Mouse (Mus musculus): ENCODE results near the gene Fam181b.

The Fam181b gene

DNA sequence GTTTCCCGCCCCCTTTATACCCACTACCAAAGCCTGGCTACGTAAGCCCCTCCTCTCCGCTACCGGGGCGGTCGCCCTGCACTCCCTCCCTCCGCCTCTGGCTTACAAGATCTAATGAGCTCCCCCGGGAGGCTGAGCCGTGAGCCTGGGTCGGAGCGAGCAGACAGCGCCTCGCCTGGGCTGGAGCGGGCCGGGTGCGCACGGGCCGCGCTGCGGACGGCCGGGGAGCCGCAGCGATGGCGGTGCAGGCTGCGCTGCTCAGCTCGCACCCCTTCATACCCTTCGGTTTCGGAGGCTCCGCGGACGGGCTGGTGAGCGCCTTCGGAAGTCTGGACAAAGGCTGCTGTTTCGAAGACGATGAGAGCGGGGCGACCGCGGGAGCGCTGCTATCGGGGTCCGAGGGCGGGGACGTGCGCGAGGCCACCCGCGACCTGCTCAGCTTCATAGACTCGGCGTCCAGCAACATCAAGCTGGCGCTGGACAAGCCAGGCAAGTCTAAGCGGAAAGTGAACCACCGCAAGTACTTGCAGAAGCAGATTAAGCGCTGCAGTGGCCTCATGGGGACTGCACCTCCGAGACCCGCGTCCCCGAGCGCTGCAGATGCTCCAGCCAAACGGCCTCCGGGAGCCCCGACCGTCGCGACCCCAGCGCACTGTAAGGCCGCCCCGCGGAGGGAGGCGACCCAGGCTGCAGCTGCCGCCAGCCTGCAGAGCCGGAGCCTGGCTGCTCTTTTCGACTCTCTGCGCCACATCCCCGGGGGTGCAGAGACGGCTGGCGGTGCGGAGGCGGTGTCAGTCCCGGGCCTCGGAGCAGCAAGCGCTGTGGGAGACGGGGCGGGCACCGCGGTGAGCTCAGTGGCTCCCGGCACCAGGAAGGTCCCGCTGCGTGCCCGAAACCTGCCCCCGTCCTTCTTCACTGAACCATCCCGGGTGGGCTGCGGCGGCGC lies at the start of gene Fam181b:
Gene Fam181b, plus strand, starts transcription at position 81 of the 946 bp plus-strand sequence.
- peak; percentile 21 to 65 for DNase-seq (ENCODE audit: low spot score in 2 of 2)

DNA sequence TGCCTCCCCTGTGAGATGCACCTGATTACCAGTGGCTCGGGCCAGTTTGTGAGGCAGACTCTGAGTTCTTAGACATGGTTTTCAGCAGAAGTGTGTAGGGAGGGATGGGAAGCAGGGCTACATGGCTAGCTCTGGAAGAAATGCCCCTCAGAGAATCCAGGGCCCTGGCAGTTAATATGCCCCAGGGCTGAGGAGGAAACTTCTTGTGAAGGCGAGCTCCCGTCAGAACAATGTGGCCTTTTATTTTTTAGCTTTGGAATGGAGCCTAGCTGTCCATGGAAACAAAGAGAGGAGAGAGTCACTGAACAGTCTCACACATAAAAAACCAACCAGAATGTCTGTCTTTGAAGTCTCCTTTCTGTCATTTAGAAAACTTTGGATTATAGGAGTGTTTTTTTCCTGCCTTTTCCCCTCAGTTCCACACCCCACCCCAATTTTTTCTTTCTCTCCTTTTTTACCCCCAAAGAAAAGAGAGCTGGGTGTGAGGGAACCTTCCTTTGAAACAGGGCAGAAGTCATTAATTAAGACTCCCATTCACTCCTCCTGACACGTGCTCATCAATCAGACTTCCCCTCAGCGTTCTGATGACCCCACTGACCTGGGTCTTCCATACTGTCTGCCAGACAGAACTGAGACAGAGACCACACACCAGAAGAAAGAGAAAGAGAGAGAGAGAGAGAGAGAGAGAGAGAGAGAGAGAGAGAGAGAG lies 41.7 kb upstream of the Fam181b start:
- no peak for DNase-seq (ENCODE audit: low spot score in 2 of 2)

DNA sequence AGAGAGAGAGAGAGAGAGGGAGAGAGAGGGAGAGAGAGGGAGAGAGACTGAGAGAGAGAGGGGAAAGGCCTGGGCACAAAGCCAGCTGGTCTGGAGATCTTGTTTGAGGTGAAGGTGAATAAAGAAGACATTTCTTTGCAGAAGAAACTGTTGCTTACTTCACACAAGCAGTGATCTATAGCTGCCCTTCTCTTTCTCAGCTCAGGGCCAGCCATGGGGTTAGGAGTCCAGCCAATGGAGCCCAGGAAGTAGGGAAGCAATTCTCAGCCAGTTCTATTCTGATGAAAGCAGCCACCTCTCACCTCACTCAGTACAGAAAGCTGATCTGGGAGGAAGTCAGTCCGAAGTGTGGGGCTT lies 41.2 kb upstream of the Fam181b start:
- DNase-seq (ENCODE audit: low spot score in 2 of 2) = no peak

DNA sequence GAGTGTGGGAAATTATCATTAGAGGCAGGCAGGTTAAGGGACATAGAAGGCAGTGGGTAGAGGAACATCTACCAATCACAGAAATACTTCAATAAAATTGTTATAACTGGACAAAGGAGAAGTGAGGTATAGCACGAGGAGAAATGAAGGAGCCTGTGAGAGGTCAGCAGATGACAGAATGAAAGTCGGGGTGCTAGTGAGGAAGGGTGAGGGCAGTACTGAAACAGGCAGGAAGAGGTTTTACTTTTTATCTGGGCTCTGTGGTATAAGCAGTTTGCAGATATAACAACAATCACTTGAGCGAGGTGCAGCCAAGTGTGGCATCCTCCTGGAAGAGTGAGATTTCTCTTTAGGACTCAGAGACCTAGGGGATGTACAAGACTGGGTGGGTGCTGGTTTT lies 40.1 kb upstream of the Fam181b start:
- no peak for DNase-seq (ENCODE audit: low spot score in 2 of 2)

DNA sequence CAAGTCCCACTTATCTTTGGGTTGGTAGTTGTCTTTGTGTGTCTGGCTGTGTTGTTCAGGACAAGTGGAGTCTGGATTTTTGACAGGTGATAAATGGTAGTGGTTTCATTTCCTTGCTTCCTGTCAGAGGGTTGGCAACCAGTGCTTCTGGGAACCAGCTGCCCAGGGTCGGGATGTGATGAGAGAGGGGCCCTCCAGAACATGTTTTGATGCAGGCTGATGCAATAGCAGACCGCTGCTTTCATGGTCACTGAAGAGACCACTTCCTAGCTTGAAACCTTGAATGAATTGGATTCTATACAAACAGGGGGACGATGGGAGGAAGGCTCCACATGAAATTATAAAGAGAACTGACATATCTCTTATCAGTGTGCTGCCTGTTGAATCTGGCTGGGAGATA lies 35.3 kb upstream of the Fam181b start:
- no peak for DNase-seq (ENCODE audit: low spot score in 2 of 2)

DNA sequence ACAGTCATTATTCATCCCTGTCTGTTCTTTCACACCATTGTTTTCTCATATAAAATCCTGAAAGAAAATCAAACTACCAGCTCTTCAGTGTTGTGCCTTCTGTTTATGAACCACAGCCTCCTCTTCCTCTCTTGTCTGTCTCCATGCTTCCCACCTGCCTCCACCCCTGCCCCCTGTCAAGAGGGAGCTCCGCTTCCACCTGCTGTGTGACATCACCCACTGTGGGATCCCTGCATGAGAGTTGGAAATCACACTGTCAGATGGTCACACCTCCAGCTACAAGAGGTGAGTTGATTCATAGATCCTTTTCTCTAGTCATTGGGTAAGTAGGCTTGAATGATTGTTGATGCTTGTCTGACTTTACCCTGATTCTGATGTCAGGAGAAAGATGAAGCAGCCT lies 34.9 kb upstream of the Fam181b start:
- no peak for DNase-seq (ENCODE audit: low spot score in 2 of 2)

DNA sequence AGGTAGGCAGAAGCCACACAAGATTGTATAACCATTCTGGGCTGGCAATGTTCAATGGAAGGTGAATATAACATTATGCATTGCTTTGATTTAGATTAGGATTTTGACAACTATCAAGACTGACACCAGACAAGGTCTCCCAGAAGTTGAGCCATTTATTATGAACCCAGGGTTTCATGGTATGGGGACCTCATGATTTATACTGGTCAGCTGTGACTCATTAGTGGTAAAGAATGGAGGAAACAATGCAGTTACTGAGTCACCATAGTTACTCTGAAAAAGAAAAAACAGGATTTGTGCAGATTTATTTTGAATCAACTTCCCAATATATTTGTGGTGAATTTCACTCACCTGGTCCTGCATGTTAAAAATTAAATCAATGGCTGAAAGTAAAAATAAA lies 18.8 kb upstream of the Fam181b start:
- DNase-seq (ENCODE audit: low spot score in 2 of 2) = no peak

DNA sequence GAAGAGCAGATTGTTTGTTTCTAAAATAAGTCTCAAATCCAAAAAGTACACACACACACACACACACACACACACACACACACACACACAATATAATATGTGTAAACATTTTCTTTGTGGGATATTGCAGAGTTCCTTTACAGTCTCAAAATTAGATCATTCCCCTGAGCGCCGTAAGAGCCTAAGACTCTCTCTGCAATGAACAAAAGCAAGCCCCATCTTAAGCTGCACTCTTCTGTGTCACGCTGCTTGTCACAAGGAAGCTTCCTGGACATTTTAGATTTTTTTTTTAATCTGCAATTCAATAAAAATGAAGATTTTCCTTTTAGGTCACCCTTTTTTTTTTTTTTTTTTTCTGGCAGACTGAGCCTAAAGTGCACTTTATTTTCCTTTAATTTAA lies 17.9 kb upstream of the Fam181b start:
- no peak for DNase-seq (ENCODE audit: low spot score in 2 of 2)

DNA sequence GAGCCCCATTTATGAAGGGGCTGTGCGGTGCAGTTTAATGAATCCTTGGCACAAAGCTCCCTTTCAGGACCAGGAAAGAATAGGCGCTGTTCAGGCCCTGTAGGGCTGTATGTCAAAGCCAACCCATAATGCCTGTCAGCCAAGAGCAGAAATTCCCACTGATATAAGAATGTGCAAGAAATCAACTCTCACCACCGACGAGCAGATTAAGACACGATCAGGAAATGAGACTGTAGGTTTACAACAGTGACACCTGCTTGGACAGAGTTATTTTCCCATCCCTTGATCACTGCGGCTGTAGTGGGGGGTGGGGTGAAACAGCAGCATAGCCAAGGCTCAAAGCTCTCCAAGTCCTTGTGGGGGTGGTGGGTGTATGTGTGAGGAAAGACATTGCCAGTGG lies 17.5 kb upstream of the Fam181b start:
- DNase-seq (ENCODE audit: low spot score in 2 of 2) = no peak

DNA sequence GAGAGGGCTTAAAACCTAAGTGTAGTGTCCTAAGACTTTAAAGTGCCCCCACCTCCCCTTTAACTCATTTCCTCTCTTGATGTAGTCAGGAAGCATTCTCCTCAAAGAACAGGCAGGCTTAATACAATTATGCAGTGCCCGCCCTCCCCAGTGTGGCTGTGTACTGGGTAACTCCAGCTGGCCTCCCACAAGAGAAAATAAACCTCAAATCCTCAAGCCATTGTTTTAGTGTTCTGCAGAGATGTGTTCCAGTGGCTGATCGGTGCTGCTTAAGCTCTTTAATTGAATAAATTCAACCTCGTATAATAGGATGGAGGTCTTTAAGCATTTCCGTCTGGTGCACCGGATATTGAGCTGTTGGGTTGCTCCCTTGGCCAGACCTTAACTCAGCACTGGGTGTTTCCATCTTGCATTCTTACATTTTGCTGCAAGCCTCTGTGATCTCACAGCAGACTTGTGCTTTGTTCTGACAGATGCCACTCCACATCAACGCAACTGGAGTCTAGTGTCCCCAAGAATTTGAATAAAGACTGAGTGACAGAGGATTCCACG lies 12.1 kb upstream of the Fam181b start:
- DNase-seq (ENCODE audit: low spot score in 2 of 2) = no peak

DNA sequence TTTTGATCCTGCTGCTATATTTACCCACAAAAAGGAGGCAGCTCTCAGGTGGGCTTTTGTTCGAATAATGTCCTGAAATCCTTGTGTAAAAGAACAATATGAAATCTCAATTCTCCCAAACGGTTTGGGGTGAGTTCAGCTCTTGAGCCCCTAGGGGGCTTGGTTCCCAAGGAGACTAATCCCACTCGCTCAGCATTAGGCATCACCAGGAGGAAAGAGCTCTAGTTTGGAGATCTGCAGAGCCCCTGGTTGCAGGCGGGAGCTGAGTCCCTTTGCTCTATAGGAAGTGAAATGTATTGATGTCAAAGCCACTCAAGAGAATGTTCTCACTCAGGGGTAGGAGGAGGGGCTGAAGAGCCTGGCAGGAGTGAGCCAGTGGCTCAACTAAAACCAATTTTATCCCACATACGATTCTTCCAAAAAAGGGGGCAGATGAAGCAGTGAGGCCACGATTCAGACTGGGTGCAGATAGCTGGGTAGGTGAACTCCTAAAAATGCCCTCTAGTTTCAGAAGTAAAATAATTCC lies 3.2 kb upstream of the Fam181b start:
- DNase-seq (ENCODE audit: low spot score in 2 of 2) = no peak

DNA sequence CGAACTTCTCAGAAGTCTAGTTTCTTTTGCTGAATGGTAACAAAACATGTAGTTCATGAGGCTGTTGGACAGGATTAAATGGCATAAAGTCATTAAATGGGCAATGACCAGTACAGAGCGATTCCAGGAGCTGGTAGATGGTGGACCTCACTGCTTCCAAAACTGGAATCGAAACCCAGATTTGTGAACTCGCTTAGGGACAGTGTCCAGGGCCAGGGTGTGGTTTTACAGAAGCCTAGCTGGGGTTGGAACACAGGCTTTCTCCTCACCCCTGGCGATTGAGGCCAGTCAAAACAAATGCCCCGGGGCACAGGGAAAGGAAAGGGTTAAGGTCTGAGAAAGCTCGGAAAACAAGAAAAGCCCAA lies 263 bp upstream of the Fam181b start:
- no peak for DNase-seq (ENCODE audit: low spot score in 2 of 2)

DNA sequence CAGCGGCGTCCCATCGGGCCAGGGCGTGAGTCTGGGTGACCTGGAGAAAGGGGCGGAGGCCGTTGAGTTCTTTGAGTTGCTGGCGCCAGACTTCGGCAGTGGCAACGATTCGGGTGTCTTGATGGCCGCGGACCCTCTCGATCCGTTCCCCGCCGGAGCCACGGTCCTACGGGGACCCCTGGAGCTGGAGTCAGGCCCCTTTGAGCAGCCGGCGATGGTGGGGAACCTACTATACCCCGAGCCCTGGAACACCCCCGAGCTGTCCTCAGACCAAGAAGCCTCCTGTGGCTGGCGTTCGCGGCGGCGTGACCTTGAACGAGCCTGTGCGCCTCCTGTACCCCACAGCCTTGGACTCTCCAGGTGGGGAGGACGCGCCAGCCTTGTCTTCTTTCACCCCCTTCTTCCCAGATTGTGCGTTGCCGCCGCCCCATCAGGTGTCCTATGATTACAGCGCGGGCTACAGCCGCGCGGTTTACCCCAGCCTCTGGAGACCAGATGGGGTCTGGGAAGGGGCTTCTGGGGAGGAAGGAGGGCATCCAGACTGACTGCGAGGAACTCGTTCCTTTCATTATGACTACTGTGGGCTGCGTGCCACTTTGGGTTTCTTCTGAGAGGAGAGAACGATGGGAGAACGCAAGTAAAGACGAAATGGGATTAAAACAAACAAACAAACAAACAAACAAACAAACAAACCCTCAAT lies 1.2 kb downstream of the Fam181b start:
- DNase-seq (ENCODE audit: low spot score in 2 of 2) = no peak

DNA sequence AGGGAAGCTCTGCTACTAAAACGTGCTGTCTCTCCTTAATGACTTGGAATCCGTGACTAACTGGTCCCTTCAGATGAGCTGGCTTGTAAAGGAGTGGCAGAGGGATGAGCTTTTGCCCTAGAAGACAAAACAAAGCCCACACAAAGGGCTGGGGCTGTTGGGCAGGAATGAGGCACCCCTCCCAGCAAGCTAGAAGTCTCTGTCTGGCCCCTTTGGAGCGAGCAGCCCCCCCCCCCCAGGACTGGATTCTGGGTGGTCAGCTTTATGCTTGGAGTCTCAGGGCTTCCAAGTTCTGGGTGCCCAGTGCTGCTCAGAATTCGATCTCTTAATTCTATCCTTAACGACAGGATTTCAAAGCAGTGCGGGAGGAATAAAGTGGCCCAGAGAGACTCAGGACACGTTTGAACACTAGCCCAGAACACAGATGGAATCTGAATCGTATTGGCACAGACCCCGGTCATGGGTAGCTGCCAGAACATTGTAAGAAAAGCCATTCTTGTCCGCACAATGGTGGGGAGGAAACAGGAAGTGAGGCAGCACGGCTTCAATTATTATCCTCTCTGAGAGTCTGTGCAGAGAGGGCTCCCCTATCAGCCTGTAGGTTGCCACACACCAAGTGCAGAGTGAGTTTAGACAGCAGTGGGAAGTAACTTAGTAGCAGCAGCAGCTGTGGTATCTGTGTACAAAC lies 13.8 kb downstream of the Fam181b start:
- no peak for DNase-seq (ENCODE audit: low spot score in 2 of 2)

DNA sequence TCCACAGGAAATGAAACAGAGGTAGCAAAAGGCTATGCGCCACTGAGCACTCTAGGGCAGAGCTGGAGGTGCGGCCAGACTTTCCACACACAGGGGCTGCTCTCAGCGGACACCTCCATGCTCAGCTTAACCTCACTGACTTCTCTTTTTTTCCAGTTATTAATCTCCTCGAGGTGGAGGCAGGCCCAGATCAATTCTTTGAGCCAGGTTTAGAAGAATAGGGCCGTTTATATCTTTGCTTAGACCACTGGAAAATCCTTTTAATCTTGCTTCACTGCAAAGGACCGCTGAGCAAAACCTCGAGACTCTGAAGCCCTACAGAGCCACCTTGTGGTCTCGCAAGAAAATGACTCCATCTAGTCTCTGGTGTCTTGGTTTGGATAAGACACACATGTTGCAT lies 15.8 kb downstream of the Fam181b start:
- no peak for DNase-seq (ENCODE audit: low spot score in 2 of 2)

DNA sequence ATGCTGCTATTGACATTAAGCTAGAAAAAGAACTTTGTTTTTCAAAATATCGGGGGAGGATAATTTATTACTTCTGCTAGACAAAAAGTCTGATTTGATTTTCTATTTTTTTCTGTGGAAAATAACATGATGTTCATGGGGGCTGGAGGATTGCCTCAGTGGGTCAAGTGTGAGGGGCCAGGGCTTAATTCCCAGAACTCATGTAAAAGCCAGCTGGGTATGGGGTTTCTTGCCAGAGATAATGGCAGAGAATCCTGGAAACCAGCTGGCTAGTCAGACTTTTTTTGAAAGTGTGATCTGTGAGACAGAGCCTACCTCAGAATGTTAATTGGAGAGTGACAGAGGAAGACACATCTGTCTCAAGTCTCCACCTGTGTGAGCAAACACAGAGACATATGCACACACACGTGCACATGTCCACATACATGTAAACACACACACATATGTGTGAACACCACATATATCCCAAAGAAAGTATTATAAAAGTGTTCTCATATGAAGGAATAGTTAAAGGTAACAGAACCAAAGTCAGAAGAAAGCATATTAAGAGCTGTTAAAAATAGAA lies 25.2 kb downstream of the Fam181b start:
- DNase-seq (ENCODE audit: low spot score in 2 of 2) = no peak

DNA sequence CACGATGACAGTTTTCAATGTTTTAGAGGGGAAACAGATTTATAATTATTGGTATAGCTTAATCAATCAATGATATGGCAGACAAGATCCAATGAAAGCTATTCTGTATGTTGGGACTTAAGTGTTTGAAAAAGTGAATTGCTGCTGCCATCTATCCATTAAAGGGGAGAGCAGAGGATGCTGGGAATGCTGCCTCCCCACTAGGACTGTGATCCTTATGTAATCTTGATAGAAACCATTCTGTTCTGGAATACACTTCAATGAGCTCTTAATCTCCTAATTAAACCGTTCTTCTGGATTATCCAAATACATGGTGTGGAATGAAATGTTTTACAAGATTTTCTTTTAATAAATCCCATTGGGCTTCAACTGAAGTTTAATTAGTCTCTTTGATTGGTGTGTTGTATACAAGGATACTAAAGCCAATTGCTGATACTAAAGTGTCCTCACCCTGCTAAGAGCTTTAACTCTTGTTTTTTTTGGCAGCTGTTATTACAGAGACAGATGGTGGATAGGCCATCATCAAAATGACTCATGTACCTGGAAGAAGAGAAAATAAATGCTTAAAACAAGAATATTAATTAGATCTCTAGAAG lies 30.8 kb downstream of the Fam181b start:
- DNase-seq (ENCODE audit: low spot score in 2 of 2) = no peak

DNA sequence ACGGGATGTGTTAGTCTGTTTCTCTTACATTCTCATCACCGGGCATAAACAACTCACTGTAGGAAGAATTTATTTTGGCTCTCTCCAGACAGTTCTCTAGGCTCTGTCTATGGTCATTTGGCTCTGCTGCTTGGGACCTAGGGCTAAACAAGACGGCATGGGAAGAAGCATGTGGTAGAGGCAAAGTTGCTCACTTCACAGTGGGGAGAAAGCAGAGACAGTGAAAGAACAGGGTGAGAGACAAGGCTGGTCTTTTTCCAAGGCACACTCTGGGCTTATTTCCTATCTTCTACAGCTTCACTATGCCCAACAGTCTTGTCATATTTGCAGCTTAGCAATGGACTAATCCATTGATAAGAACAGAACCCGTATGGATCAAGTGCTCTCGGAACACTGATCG lies 31.4 kb downstream of the Fam181b start:
- no peak for DNase-seq (ENCODE audit: low spot score in 2 of 2)

DNA sequence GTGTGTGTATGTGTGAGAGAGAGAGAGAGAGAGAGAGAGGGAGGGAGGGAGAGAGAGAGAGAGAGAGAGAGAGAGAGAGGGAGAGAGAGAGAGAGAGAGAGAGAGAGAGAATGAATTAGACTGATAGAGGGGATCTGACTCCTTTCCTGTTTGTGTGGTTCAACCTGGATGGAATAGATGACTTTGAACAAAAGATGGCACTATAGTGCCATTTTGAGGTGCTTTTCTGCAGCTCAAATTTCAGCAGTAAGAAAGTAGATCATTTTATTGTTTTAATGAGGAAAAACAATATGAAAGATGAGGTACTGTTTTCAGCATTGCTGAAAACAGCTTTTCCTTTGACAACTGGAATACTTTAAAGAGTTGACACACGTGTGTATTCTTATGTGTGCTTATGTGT lies 37.9 kb downstream of the Fam181b start:
- no peak for DNase-seq (ENCODE audit: low spot score in 2 of 2)

DNA sequence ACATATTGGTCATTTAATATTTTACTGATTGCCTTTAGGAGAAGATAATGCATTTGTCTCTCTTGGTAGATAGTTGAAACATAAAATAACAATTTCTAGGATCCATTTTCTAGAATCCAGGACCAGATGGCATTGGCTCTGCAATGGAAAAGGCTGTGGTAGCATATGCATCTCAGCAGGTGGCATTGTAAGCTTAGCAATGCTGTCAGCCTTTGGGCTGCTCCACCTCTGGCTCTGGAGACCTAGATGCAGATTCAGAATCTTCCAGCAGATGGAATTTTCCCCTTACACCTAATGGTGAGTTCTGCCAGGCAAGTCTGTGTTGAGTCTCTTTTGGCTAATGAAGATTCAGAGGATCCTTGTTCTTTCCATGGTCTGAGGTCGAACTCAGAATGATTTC lies 44.3 kb downstream of the Fam181b start:
- DNase-seq (ENCODE audit: low spot score in 2 of 2) = no peak
